Mouse (Mus musculus) MEL (cell line): Measurements from ENCODE around the gene Nup153.

Experiments used
- BHLHE40 ChIP-seq: IDR thresholded peaks from 2 replicates; pipeline ENCODE4 v1.6.1; 2012; ENCODE audit warnings: low read depth, mild to moderate bottlenecking, inconsistent platforms, low read length, improper control_type of control experiment, borderline replicate concordance
- EP300 ChIP-seq, 2 experiments: IDR thresholded peaks; 2 replicates each; pipeline ENCODE4 v1.6.1; 2011; ENCODE audit warnings: improper control_type of control experiment in 2 of 2, low read length in 2 of 2, low read depth in 1 of 2, mild to moderate bottlenecking in 1 of 2
- RAD21 ChIP-seq: IDR thresholded peaks from 2 replicates; pipeline ENCODE4 v1.6.1; 2011; ENCODE audit warnings: mild to moderate bottlenecking, low read depth, low read length, improper control_type of control experiment
- RCOR1 ChIP-seq: IDR thresholded peaks from 2 replicates; pipeline ENCODE4 v1.6.1; 2012; ENCODE audit warnings: low read depth, mild to moderate bottlenecking, inconsistent platforms, low read length, improper control_type of control experiment
- TAL1 ChIP-seq: IDR thresholded peaks from 2 replicates; pipeline ENCODE4 v1.6.1; 2012; ENCODE audit warnings: mild to moderate bottlenecking, inconsistent platforms, low read length, moderate library complexity, mixed read lengths

- TF ChIP-seq BHLHE40 (no peak), EP300 (IDR thresholded peaks at IDR 0.05; ENCODE audit: low read depth in 1 of 2, low read length in 2 of 2) (no peak), RAD21 (no peak), RCOR1 (no peak), TAL1 (no peak)
These were observed 28.4 kb downstream of the Nup153 start for GRCm38 (mm10) chr13:46699372-46699771.
